Mouse (Mus musculus) embryo, embryonic 10.5 days (tissue): ENCODE measurements around the gene Tmem135.
A peak's percentile ranks its signal among the peaks of the same experiment; 100 is the strongest.
"Not testable (repeated sequence)": the region's sequence is repeated elsewhere in the genome, so short reads cannot be mapped to it uniquely, and the experiment has no call there.

ENCODE experiments used
- DNase-seq: peaks from one replicate; pipeline ENCODE4 v3.0.0-alpha.2; 2015; ENCODE audit warnings: low spot score

Gene Tmem135

GRCm38 (mm10) chr7:89322741-89323140 is 81.3 kb downstream of the Tmem135 start:
- not testable (repeated sequence) for DNase-seq

GRCm38 (mm10) chr7:89319351-89319750 is 84.7 kb downstream of the Tmem135 start:
- no peak for DNase-seq

DNA sequence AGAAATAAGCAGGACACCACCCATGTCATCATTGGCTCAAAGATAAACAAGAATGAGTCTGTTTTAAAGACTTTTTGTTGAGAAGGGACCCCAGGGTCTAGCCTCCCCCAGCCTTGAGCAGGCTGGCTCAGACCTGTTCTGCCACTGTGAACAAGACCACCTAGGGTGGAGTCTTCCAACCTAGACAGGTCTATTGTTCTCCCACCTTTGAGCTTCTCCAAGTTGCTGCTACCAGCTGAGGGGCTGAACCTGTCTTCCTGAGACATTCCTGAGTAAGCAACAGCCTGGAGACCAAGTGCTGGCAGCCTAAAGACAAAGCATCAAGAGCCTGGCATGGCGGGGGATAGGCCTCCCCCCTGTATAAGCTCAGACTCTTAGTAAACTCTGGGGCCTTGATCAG is 86.9 kb downstream of the Tmem135 start:
- not testable (repeated sequence) for DNase-seq

GRCm38 (mm10) chr7:89316112-89316511 is 87.9 kb downstream of the Tmem135 start:
- DNase-seq = no peak

DNA sequence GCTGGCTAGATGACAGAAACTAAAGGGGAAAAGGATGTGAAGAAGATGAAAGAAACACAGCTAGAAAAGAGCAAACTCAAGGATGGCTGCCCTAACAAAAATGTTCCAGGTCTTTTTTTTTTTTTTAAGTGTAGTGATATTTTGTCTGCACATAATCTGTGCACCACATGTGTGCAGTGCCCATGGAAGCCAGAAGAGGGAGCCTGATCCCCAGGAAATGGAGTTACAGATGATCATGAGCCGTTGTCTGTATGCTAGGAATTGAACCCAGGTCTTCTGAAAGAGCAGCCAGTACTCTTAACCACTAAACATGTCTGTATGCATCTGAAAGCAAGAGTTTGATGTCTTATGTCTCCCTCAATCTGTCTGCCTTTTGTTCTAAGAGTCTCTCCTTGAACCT is 92.5 kb downstream of the Tmem135 start:
- no peak for DNase-seq

DNA sequence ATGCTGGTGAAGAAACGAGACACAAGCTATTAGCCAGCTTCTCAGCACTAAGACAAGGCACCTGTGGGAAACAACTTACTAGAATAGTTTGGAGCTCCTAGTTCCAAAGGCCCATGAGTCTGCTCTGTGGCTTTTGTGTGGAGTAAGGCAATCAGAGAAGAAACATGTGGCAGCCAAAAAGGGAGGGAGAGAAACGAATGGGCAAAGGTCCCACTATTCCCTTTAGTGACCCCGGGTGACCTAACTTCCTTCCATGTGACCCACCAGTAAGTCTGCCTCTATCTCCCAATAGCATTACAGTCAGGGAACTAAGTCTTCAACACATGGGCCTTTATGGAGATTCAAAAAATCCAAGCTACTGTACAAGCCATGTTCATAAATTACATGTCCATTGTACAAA is 95.1 kb downstream of the Tmem135 start:
- peak; percentile 13 for DNase-seq

DNA sequence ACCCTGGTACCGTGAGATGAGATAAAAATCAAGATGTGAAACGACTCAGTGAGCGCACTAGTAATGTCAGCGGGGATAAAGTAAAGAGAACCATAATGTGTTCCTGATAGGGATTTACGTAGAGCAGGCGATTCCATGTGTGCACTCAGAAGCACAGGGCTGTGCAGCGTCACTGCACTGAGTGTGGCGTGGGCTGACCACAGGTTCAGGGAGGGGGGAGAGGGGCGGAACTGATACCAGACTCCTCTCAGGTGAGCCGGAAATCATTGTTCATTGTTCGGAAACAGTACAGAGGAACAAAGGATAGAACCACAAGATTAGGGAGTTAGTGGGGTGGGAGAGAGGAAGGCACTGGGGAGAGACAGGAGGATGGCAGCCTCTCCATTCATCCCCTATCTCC is 95.8 kb downstream of the Tmem135 start:
- no peak for DNase-seq

- no peak for DNase-seq
These were observed 97.2 kb downstream of the Tmem135 start for GRCm38 (mm10) chr7:89306831-89307230.

DNA sequence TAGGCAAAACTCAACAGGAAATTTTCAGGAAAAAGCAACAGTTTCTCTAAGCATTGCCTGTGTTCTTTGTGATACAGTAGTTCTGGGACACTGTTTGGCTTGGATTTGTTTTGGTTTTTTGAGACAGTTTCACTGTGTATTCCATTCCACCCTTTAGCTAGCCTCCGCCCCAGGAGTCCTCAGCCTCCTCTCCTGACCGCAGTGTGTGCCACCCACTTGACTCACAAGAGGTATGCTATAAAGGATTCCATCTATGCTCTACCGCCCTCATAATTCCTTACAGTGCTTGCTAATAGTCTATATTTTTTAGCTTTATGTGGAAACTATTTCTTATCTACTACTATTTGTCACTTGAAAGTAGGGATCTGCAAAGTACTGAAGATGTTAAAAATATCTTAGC is 99.1 kb downstream of the Tmem135 start:
- no peak for DNase-seq

DNA sequence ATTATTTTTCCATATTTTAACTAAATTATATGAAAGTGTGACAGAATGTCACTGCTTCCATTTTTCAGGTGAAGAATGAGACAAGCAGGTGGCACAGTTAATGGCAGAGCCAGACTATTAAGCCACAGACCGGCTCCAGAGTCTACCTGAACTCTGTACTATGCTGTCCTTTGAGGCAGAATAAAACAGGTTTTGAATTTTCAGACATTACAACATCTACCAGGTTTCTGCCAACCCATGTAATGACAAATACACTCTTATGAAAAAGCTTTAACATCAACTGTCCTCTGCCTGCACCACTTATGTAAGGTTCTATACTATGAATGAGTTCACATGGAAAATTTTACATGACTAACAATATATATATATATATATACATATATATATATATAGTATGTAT is 100.3 kb downstream of the Tmem135 start:
- no peak for DNase-seq

DNA sequence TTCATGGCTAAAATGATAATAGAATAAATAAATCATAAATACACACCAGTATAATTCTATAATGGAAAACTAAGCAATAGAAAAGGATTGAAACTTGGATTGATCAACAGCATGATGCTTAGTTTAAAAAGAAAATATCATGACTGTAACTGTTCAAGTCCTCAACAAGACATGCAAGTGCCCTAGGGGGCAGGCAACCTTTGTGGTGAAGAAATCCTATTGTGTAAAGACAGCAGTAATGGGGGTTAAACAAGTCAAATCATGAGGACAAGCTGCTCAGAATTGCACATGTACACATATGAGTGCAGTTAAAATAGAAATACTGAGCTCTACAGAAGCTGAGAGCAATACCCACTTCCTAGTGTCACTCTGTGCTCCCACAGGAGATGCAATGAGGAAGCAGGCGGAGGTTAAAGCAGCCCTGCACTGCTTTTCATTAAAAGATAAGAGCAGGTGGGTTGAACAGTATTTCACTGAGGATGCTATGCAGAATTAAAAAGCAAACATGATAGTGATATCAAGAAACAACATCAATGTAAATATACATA is 105.0 kb downstream of the Tmem135 start:
- no peak for DNase-seq

GRCm38 (mm10) chr7:89296941-89297340 is 107.1 kb downstream of the Tmem135 start:
- no peak for DNase-seq

DNA sequence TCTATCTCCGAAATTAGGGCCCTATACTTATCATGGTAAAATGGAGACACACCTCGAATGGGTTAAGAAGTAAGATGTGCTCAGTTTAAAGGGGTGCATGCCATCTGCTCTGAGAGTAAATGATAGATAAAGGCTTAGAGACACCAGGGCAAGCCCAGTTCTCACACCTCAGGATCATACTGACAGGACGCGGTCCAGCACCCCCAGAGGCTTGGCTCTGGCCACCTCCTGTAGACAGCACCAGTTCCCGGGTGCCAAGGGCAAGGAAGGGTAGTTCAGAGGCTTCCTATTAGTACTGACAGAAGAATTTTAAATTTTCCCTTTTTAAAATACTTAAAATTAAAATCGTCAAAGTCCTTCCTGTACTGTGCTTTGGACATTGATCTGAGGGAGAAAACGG is 121.4 kb downstream of the Tmem135 start:
- no peak for DNase-seq

- DNase-seq = not testable (repeated sequence)
These were observed 133.6 kb downstream of the Tmem135 start for GRCm38 (mm10) chr7:89270438-89270837.

- no peak for DNase-seq
These were observed 134.2 kb downstream of the Tmem135 start for GRCm38 (mm10) chr7:89269826-89270225.

DNA sequence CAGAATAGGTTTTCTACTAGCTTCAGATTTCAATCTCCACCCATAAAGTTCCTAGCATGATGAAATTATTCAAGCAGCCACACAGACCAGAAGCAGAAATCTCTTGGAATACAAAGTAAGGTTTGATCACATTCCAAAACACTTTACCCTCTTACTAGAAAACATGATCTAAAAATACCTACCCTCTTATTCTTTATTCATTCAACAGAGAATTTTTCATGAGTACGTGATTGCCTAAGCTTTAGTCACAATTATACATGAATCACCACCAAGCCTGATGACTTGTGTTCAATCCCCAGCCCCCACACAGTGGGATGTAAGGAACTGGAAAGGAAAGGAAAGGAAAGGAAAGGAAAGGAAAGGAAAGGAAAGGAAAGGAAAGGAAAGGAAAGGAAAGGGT is 136.5 kb downstream of the Tmem135 start:
- DNase-seq = no peak

DNA sequence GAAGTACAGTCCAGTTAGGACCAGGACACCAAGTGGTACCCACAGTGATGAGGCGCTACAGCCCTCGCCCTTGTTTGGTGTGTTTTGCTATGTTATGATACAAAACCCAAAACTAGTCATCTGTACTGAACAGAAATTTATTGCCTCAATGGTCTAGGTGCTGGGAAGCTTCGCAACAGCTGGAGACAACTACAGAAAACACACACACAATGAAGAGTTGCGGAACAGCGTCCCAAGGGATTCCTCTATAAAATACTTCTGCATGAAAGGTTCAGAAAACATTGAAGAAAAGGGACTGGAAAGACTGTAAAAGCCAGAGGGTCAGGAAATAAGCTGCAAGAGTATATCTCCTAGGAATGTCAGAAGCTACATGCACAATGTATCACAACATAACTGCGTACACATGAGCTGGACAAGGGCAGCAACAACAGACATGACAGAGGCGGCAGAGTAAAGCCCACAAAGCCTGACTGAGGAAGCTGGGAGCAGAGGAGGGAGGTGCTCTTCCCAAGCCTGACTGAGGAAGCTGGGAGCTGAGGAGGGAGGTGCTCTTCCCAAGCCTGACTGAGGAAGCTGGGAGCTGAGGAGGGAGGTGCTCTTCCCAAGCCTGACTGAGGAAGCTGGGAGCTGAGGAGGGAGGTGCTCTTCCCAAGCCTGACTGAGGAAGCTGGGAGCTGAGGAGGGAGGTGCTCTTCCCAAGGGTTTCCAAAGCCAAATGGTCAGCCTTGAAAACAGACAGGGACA is 137.8 kb downstream of the Tmem135 start:
- DNase-seq = no peak

GRCm38 (mm10) chr7:89260966-89261365 is 143.1 kb downstream of the Tmem135 start:
- no peak for DNase-seq

- peak; percentile 45 for DNase-seq
These were observed 145.2 kb downstream of the Tmem135 start for GRCm38 (mm10) chr7:89258832-89259231.

- no peak for DNase-seq
These were observed 146.0 kb downstream of the Tmem135 start for GRCm38 (mm10) chr7:89257871-89258502.

DNA sequence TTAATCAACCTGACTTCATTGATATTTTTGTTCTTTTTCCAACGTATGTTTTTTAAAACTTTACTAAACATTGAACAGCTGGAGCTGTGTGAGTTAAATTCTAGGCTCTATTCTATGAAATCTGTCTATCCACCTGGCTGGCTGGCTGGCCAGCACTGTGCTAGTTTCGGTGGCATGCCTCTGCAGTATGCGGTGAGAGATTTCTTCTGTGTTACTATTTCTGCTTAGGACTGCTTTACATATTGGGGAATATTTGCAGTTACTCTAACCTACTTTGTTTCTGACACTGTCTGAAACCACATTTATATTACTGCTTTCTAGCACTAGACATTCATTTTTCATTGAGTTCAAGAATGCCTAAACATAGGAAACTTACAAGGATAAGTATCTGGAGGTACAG is 150.2 kb downstream of the Tmem135 start:
- no peak for DNase-seq

DNA sequence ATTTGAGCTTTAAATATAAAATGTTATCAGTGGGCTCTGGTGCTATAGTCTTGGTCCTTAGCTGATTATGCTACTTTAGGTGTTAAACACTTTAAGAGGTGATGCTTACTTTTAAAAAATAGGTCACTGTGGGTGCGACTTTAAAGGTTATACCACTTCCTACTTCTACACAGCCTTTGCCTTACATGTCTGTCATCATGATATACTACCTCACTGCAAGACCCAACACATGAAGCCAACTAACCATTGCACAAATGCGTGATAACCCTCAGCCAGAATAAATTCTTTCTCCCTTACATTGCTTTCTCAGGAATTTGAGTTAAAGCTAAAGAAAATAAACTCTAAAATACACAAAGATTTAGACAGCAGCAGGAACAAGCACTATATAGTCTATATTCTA is 150.7 kb downstream of the Tmem135 start:
- DNase-seq = no peak

DNA sequence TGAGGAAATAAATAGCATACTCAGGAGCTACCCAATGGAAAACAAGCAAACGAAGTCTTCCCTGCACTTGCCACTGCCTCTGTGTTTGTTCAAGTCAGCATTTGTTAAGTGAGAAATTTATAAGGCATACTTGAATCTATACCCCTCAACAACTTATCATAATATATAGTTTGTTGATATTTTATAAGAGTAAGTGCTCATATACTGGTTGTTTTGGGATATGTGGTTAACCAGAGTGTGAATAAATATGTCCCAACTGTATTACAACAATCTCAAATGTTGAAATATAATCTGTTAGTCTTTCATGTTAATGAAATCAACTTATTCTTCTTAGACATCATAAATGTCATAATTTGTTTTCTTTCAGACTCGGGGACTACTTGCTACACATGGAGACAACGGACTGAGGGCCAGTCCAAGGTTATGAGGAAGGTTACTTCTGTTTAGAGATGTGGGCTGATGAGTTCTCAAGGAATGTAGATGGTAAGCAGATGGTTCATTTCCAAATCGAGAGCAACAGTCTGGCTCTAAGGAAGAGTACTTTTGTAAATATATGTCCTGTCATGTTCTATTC is 152.1 kb downstream of the Tmem135 start:
- no peak for DNase-seq
